Mouse (Mus musculus) stomach, embryonic 15.5 days (tissue): ENCODE results near the gene Pm20d2. TPM values are rescaled to one million over a fixed set of nuclear protein-coding genes. Genes with fewer than 3 reads are reported as not detected.

Experiments used
- polyA plus RNA-seq: library from polyadenylated mRNA; unstranded; fragments of >200 nt; fragmentation: Nextera tagmentation; extraction: Ambion mirVana; gene quantifications from 2 replicates; pipeline ENCODE4 v1.2.1, GENCODE M21; 2015

The Pm20d2 gene
- polyA plus RNA-seq, 1 experiment from 2014 or later = 1.2 TPM

Other genes starting within 250 kb of the Pm20d2 start
- gene Ankrd6, start 238.9 kb downstream of the Pm20d2 start, polyA plus RNA-seq = 4.5 and 5.4 TPM in 2 replicates
- gene Rragd, start 206.7 kb downstream of the Pm20d2 start, polyA plus RNA-seq = 8.9 and 13.0 TPM in 2 replicates
- gene Ube2j1, start 158.3 kb downstream of the Pm20d2 start, polyA plus RNA-seq = 42.3 and 45.4 TPM in 2 replicates
- 0.39 and 0.50 TPM in 2 replicates for gene Gabrr2, start 126.7 kb downstream of the Pm20d2 start, polyA plus RNA-seq
- gene Gabrr1, start 57.2 kb downstream of the Pm20d2 start, polyA plus RNA-seq = not detected in 2 replicates
- gene Srsf12, start 19.3 kb upstream of the Pm20d2 start, polyA plus RNA-seq = 6.8 and 8.3 TPM in 2 replicates
- 90.7 and 99.1 TPM in 2 replicates for gene Pnrc1, start 100.4 kb upstream of the Pm20d2 start, polyA plus RNA-seq
- gene Rngtt, start 120.6 kb upstream of the Pm20d2 start, polyA plus RNA-seq = 20.8 and 22.9 TPM in 2 replicates